Mouse (Mus musculus) erythroblast, embryonic 14.5 days (primary cell): ENCODE results near the gene Ctnnd2.

Source experiments
- GATA1 ChIP-seq: IDR thresholded peaks from 2 replicates; pipeline ENCODE4 v1.6.1; 2012; ENCODE audit warnings: low read length, inconsistent platforms, mixed read lengths
- TAL1 ChIP-seq: IDR thresholded peaks from 3 replicates; pipeline ENCODE4 v1.6.1; 2012; ENCODE audit warnings: low read length, inconsistent platforms, mixed read lengths

- TF ChIP-seq GATA1 (no peak), TAL1 (no peak)
These were observed 537.3 kb downstream of the Ctnnd2 start for GRCm38 (mm10) chr15:30709754-30710105.
